Mouse (Mus musculus): ENCODE results near the gene Rap1gds1. TPM values are rescaled to one million over a fixed set of nuclear protein-coding genes. Genes with fewer than 3 reads are reported as not detected.

Rap1gds1 gene
- polyA plus RNA-seq, 1 experiment from 2014 or later: 63.3 TPM

GRCm38 (mm10) chr3:139073801-139074483, 1.1 kb downstream of the Rap1gds1 start:
- 13% methylated on average over 12 of the region's 12 CpGs for WGBS
- no peaks in the 10 kb centered on the region for H3K27me3 ChIP-seq (ENCODE audit: control insufficient read depth, insufficient read depth, low read length)
- peak overlapping the region; percentile 86 for H3K9ac ChIP-seq (ENCODE audit: low read length)
- H3K9me3 ChIP-seq (ENCODE audit: control insufficient read depth, low read length): no peaks in the 10 kb centered on the region
- H3K4me2 ChIP-seq: peak overlapping the region; percentile 58
- ATAC-seq (ENCODE audit: low FRiP score) (no peak), DNase-seq (ENCODE audit: low spot score, missing footprints) (peak; percentile 94)
- peak overlapping the region; percentile 95 for H3K27ac ChIP-seq (ENCODE audit: low read depth, low read length)
- peak overlapping the region; percentile 88 for H3K4me3 ChIP-seq (ENCODE audit: low read depth, low read length)
- H3K4me1 ChIP-seq (ENCODE audit: control insufficient read depth, insufficient read depth, low read length): peaks cover 3% of the 10 kb centered on the region; the same call in 1 of the 2 replicates
- no peaks in the 10 kb centered on the region for H3K36me3 ChIP-seq (ENCODE audit: control insufficient read depth, insufficient read depth, low read length)

GRCm38 (mm10) chr3:139069539-139069938, 5.5 kb downstream of the Rap1gds1 start:
- Histone ChIP-seq H3K27me3 (ENCODE audit: control insufficient read depth, insufficient read depth, low read length) (no peaks in the 10 kb centered on the region), H3K9ac (ENCODE audit: low read length) (no peak overlapping the region), H3K36me3 (ENCODE audit: control insufficient read depth, insufficient read depth, low read length) (no peaks in the 10 kb centered on the region), H3K9me3 (ENCODE audit: control insufficient read depth, low read length) (no peaks in the 10 kb centered on the region), H3K4me2 (no peak overlapping the region), H3K4me1 (ENCODE audit: control insufficient read depth, insufficient read depth, low read length) (peaks cover 3% of the 10 kb centered on the region; the same call in 1 of the 2 replicates), H3K27ac (ENCODE audit: low read depth, low read length) (no peak overlapping the region), H3K4me3 (ENCODE audit: low read depth, low read length) (no peak overlapping the region)
- no peak for DNase-seq (ENCODE audit: low spot score, missing footprints)
- WGBS: 78% methylated on average over 4 of the region's 4 CpGs
- no peak for ATAC-seq (ENCODE audit: low FRiP score)

- WGBS: 95% methylated on average over 9 of the region's 9 CpGs
- Histone ChIP-seq H3K4me2 (no peak overlapping the region), H3K36me3 (ENCODE audit: control insufficient read depth, insufficient read depth, low read length) (no peaks in the 10 kb centered on the region), H3K9me3 (ENCODE audit: control insufficient read depth, low read length) (no peaks in the 10 kb centered on the region; the same call in 1 of the 2 replicates), H3K9ac (ENCODE audit: low read length) (no peak overlapping the region), H3K4me1 (ENCODE audit: control insufficient read depth, insufficient read depth, low read length) (no peaks in the 10 kb centered on the region), H3K27me3 (ENCODE audit: control insufficient read depth, insufficient read depth, low read length) (no peaks in the 10 kb centered on the region), H3K4me3 (ENCODE audit: low read depth, low read length) (no peak overlapping the region), H3K27ac (ENCODE audit: low read depth, low read length) (no peak overlapping the region)
- ATAC-seq (ENCODE audit: low FRiP score): no peak
- no peak for DNase-seq (ENCODE audit: low spot score, missing footprints)
Observed at GRCm38 (mm10) chr3:139064076-139064475, 10.9 kb downstream of the Rap1gds1 start.

GRCm38 (mm10) chr3:139062088-139062487, 12.9 kb downstream of the Rap1gds1 start:
- ATAC-seq (ENCODE audit: low FRiP score) (no peak), DNase-seq (ENCODE audit: low spot score, missing footprints) (no peak)
- no peak overlapping the region for H3K4me2 ChIP-seq
- H3K36me3 ChIP-seq (ENCODE audit: control insufficient read depth, insufficient read depth, low read length): no peaks in the 10 kb centered on the region
- 91% methylated on average over 3 of the region's 3 CpGs for WGBS
- no peaks in the 10 kb centered on the region; the same call in 1 of the 2 replicates for H3K9me3 ChIP-seq (ENCODE audit: control insufficient read depth, low read length)
- H3K9ac ChIP-seq (ENCODE audit: low read length): no peak overlapping the region
- H3K27me3 ChIP-seq (ENCODE audit: control insufficient read depth, insufficient read depth, low read length): no peaks in the 10 kb centered on the region
- no peaks in the 10 kb centered on the region for H3K4me1 ChIP-seq (ENCODE audit: control insufficient read depth, insufficient read depth, low read length)
- no peak overlapping the region for H3K27ac ChIP-seq (ENCODE audit: low read depth, low read length)
- H3K4me3 ChIP-seq (ENCODE audit: low read depth, low read length): no peak overlapping the region

GRCm38 (mm10) chr3:139048701-139049622, 26.0 kb downstream of the Rap1gds1 start:
- WGBS: 92% methylated on average over 12 of the region's 12 CpGs
- Histone ChIP-seq H3K36me3 (ENCODE audit: control insufficient read depth, insufficient read depth, low read length) (no peaks in the 10 kb centered on the region), H3K27me3 (ENCODE audit: control insufficient read depth, insufficient read depth, low read length) (no peaks in the 10 kb centered on the region), H3K27ac (ENCODE audit: low read depth, low read length) (no peak overlapping the region), H3K4me2 (no peak overlapping the region), H3K4me1 (ENCODE audit: control insufficient read depth, insufficient read depth, low read length) (no peaks in the 10 kb centered on the region), H3K4me3 (ENCODE audit: low read depth, low read length) (no peak overlapping the region), H3K9me3 (ENCODE audit: control insufficient read depth, low read length) (no peaks in the 10 kb centered on the region), H3K9ac (ENCODE audit: low read length) (no peak overlapping the region)
- ATAC-seq (ENCODE audit: low FRiP score) (no peak), DNase-seq (ENCODE audit: low spot score, missing footprints) (no peak)

GRCm38 (mm10) chr3:139042433-139042854, 32.6 kb downstream of the Rap1gds1 start:
- WGBS: 86% methylated on average over 3 of the region's 3 CpGs

GRCm38 (mm10) chr3:139041921-139042320, 33.1 kb downstream of the Rap1gds1 start:
- no peaks in the 10 kb centered on the region for H3K36me3 ChIP-seq (ENCODE audit: control insufficient read depth, insufficient read depth, low read length)
- no peaks in the 10 kb centered on the region for H3K9me3 ChIP-seq (ENCODE audit: control insufficient read depth, low read length)
- WGBS: 85% methylated on average over 4 of the region's 4 CpGs
- no peaks in the 10 kb centered on the region for H3K27me3 ChIP-seq (ENCODE audit: control insufficient read depth, insufficient read depth, low read length)
- no peak overlapping the region for H3K4me3 ChIP-seq (ENCODE audit: low read depth, low read length)
- H3K9ac ChIP-seq (ENCODE audit: low read length): no peak overlapping the region
- no peaks in the 10 kb centered on the region for H3K4me1 ChIP-seq (ENCODE audit: control insufficient read depth, insufficient read depth, low read length)
- H3K4me2 ChIP-seq: no peak overlapping the region
- ATAC-seq (ENCODE audit: low FRiP score) (no peak), DNase-seq (ENCODE audit: low spot score, missing footprints) (peak; percentile 37)
- no peak overlapping the region for H3K27ac ChIP-seq (ENCODE audit: low read depth, low read length)

More at GRCm38 (mm10) chr3:139042433-139042854, 32.6 kb downstream of the Rap1gds1 start:
- no peaks in the 10 kb centered on the region for H3K9me3 ChIP-seq (ENCODE audit: control insufficient read depth, low read length)
- H3K4me2 ChIP-seq: no peak overlapping the region
- no peak overlapping the region for H3K27ac ChIP-seq (ENCODE audit: low read depth, low read length)
- ATAC-seq (ENCODE audit: low FRiP score) (no peak), DNase-seq (ENCODE audit: low spot score, missing footprints) (peak; percentile 19)
- H3K36me3 ChIP-seq (ENCODE audit: control insufficient read depth, insufficient read depth, low read length): no peaks in the 10 kb centered on the region
- no peak overlapping the region for H3K4me3 ChIP-seq (ENCODE audit: low read depth, low read length)
- no peak overlapping the region for H3K9ac ChIP-seq (ENCODE audit: low read length)
- H3K4me1 ChIP-seq (ENCODE audit: control insufficient read depth, insufficient read depth, low read length): no peaks in the 10 kb centered on the region
- no peaks in the 10 kb centered on the region for H3K27me3 ChIP-seq (ENCODE audit: control insufficient read depth, insufficient read depth, low read length)

GRCm38 (mm10) chr3:139037030-139037429, 38.0 kb downstream of the Rap1gds1 start:
- Histone ChIP-seq H3K27me3 (ENCODE audit: control insufficient read depth, insufficient read depth, low read length) (no peaks in the 10 kb centered on the region), H3K4me1 (ENCODE audit: control insufficient read depth, insufficient read depth, low read length) (no peaks in the 10 kb centered on the region), H3K4me2 (no peak overlapping the region), H3K9ac (ENCODE audit: low read length) (no peak overlapping the region), H3K4me3 (ENCODE audit: low read depth, low read length) (no peak overlapping the region), H3K36me3 (ENCODE audit: control insufficient read depth, insufficient read depth, low read length) (no peaks in the 10 kb centered on the region), H3K27ac (ENCODE audit: low read depth, low read length) (no peak overlapping the region), H3K9me3 (ENCODE audit: control insufficient read depth, low read length) (no peaks in the 10 kb centered on the region)
- 96% methylated on average over 4 of the region's 4 CpGs for WGBS
- DNase-seq (ENCODE audit: low spot score, missing footprints) (peak; percentile 31), ATAC-seq (ENCODE audit: low FRiP score) (no peak)

- H3K9ac ChIP-seq (ENCODE audit: low read length): no peak overlapping the region
- ATAC-seq (ENCODE audit: low FRiP score): no peak
- no peak overlapping the region for H3K27ac ChIP-seq (ENCODE audit: low read depth, low read length)
- H3K4me3 ChIP-seq (ENCODE audit: low read depth, low read length): no peak overlapping the region
- no peaks in the 10 kb centered on the region for H3K9me3 ChIP-seq (ENCODE audit: control insufficient read depth, low read length)
- WGBS: 88% methylated on average over 6 of the region's 6 CpGs
- DNase-seq (ENCODE audit: low spot score, missing footprints): no peak
- no peak overlapping the region for H3K4me2 ChIP-seq
- no peaks in the 10 kb centered on the region for H3K27me3 ChIP-seq (ENCODE audit: control insufficient read depth, insufficient read depth, low read length)
- no peaks in the 10 kb centered on the region for H3K36me3 ChIP-seq (ENCODE audit: control insufficient read depth, insufficient read depth, low read length)
- H3K4me1 ChIP-seq (ENCODE audit: control insufficient read depth, insufficient read depth, low read length): no peaks in the 10 kb centered on the region
Observed at GRCm38 (mm10) chr3:139033179-139033578, 41.8 kb downstream of the Rap1gds1 start.
